Mouse (Mus musculus) kidney, adult 2 months (tissue): ENCODE results near the gene Gm3558.
"Not testable (repeated sequence)": the region's sequence is repeated elsewhere in the genome, so short reads cannot be mapped to it uniquely, and the experiment has no call there.

Experiments used
- CTCF ChIP-seq: fragments of 200-500 bp; conservative IDR thresholded peaks from 2 replicates; pipeline ENCODE4 v1.5.1; 2011; ENCODE audit warnings: low read depth, mild to moderate bottlenecking, control low read depth, low read length, moderate library complexity, mixed read lengths; ENCODE audit not compliant: insufficient read depth, insufficient read length
- POLR2A ChIP-seq: fragments of 200-500 bp; IDR thresholded peaks from one replicate; pipeline ENCODE4 v1.6.1; 2011; ENCODE audit warnings: low read depth, low read length, control low read depth

DNA sequence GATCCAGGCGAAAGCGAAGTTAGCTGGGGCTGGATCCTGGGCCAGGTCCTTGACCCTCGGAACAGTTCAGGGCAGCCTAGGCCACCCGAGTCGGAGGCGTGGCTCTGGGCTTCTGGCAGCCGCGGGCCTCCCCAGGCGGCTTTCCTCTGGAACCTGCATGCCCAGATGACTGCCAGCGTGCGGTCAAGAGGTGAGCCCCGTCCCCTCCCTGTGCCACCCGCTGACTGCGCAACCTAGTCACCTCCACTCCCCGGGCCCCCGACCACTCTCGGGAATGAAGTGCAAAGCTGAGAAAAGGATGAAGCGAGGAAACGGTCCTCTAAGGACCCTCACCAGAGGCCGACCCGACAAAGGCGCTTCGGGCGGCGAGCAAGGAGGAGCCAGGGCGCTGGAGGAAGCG, 476 bp downstream of the Gm3558 start:
- TF ChIP-seq CTCF, POLR2A: not testable (repeated sequence)
